Mouse (Mus musculus) cerebellum, adult 11 months (tissue): ENCODE results near the gene Ramp1.

Experiments
- DNase-seq: peaks from one replicate; pipeline ENCODE4 v3.0.0; 2022

The Ramp1 gene

DNA sequence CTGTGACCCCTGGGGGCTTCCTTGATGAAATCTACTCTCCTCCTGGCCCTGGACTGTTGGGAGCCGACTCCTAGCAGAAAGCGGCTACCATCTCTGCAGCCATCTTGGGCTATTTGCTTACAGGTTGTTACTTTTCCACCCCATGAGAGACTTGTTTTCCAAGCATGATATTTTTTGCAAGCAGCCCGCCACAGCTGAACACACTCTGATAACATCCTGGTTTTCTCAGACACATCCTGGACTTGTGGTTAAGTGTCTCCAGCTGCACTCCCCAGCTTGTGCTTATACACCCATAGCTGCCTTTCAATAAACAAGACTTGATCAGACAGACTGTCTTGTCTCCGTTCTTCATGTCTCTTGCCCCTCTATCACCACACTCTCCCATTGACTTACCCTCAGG is 61.6 kb downstream of the Ramp1 start:
- no peak for DNase-seq

DNA sequence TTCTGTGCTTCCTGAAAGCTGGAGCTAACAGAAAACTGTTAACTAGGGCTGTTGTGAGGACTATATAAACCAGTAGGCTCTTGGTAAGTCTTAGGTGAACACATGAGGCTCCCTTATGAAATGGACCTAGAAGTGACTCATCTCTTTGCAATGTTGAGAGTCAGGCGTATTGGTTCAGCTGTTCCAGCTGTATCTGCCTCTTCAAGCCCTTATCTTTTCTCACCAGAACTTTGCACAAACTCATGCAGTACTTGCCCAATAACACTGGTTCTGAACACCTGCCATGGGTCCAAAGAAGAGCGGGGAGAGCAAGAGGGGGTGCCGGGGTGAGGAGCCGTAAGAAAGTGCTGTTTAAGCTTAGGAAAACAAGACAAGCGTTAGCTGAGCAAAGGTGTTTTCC is 68.6 kb downstream of the Ramp1 start:
- DNase-seq, result no peak

DNA sequence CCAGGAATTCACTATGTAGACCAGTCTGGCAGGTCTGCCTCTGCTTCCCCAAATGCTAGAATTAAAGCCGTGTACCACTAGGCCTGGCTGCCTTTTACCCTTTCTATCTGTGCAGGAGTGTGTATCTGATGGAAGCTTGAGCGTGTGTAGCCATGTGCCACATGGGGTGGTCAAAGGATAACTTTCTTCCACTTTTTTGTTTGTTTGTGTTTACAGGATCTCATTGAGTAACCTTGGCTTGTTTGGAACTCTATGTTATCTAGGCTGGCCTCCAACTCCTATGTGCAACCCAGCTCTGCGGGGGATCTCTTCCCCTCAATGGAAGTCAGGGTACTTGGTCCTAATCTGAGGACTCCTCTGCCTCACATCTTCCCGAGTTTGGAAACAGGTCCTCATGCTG is 69.3 kb downstream of the Ramp1 start:
- DNase-seq, result peak; percentile 22

DNA sequence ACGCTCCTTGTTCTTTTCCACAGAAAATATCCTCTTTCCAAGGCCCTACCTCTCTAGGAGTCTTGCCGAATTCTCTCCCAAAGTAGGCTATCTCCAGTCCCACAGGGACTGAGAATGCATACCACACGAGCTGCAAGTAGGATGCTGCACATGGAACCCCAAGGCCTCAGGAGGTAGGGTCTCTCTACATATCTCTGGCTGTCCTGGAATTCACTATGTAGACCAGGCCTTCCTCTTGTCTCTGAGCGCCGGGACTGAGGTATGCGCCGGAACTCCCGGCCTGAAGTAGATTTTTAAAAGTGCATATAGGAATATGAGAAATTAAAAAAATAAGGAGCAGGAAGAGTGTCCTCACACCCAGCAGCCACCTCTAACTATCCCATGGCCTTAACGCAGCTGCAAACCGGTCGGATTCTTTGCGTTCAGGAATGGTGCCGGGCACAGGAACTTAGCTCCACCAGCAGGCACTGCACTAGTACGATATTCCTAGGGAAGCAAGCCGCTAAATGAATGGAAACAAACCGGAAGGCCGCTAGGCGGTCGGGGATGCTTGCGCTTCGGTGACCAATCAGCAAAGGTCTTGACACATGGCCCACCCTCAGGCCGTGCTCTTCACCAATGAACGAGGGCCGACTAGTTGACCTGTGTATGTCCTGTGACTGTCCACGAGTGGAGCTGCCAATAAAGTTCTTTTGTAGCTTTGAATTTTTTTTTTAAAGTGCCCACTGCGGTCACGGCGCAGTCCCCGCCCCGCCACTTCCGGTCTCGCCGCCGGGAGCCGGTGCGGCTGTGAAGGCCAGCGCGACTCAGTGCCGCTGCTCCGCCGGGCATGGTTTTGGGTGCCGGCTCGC is 70.2 kb downstream of the Ramp1 start, which contains the start of gene Ube2f:
Gene Ube2f, plus strand, starts transcription at position 741 of the 851 bp plus-strand sequence.
- DNase-seq, result peak; percentile 94

DNA sequence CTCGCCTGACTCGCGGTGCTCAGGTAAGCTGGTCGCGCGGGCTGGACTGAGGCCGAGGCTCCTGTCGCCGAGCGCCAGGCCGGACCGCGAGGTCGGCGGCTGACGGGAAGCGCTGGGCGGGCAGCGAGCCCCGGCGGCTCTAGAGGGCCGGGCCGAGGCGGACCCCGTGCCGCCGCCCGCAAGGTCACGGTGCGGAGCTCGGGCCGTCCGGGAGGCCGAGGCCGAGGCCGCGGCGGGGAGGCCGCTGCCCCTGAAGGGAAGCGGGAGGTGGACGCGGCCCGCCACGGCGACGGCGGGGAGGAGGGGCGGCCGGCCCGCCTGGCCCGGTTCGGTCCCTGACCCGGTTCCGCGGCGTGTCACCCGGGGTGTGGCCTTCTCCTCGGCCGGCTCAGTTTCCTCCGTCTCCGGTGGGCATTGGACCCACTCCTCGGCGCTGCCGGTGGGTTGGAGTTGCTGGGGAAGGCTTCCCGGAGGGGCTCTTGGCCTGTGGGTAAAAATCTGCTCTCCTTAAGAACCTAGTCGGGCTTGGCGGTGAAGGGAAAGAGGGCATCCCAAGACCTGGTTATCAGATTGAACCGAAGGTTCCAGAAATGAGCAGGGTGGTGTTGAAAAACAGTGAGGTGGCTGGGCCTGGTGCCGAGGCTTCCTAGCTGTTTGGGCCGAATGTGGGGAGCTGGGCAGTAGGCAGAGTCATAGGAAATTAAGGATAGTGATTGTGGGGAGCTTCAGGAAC is 71.0 kb downstream of the Ramp1 start:
- DNase-seq, result no peak

DNA sequence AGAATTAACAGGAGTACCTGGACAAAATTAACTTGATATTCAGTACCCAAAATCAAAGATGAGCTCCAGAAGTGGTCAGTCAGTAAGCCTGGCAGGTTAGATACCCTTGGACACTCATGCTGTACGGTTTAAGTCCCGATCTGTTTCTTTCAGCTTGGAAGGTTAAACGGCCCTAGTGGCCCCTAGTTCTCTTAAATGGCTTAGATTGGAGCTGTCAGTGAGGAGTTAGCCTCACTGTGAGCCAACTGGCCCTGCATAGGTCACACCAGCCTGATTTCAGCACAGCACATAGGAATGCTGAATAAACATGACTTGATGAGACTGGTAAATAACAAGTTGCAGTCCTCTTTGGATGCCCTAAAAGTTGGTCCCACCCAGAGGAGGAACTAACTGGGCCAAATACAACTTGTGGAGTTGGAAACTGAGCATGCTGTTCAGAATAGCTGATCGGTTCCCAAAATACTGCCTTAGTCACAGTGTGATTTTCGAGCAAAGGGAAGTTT is 71.6 kb downstream of the Ramp1 start:
- no peak for DNase-seq

DNA sequence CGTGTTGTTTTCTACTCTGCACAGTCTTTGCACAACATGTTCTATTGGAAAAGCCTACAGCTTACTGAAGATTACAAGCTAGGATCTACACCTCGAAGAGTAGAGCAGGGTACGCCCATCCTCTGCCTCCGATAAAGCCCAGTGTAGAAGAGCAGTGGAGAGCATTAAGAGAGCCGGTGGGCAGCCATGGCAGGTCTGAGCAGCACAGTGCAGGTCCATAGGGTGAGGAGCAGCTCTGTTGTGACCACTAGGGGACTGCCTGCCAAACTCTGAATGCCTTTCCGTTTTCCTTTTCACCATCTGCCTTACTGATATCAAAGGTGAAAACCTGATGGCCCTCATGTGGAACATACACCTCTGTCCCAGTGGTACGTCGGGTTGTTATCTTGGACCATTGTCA is 72.3 kb downstream of the Ramp1 start:
- no peak for DNase-seq

DNA sequence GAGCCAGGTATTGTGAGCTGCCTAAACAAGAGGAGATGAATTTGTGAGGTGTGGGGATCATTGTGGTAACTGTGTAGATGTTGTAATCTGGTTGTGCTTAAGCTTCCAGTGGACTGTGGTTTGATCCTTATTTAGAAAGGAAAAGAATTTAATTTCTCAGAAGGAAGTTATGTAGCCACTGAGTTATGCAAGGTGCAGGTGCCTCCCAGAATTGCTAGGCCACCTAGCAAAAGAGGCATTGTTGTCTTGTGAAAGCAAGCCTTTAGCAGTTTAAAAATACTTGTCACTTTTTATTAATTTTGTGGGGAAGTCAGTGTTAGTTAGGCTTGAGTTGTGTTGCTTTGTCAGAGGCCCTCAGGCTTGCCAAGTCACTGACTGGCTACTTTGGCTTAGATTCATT is 78.3 kb downstream of the Ramp1 start:
- no peak for DNase-seq

DNA sequence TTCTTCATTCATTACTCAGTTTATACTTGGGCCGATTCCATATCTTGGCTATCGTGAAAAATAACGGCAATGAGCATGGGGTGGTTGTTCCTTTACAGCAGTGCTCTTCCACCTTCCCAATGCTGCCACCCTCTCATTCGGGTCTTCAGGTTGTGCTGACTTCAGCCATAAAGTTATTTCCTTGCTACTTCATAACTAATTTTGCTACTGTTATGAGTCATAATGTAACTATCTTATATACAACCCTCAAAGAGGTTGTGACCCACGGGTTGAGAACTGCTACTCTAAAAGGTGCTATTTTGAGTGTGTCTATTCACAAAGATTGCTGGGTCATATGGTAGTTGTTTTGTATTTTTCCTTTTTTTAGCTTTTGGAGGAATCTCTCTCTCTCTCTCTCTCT is 80.2 kb downstream of the Ramp1 start:
- DNase-seq, result no peak

DNA sequence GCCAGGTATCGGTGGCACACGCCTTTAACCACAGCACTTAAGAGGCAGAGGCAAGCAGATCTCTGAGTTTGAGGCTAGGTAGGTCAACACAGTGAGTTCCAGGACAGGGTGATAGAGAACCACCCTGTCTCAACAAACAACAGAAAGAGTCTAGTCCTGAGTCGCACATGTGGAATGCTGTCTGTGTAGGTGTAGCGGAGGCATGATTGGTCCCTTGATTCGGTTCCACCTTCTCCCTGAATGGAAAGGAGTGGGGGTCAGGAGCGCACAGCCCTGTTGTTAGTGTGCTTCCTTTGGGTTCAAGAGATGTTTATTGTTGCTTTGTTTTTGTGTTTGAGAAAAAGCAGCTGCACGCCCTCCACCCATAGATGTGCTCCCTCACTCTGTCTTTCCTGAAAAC is 82.9 kb downstream of the Ramp1 start:
- DNase-seq, result no peak

DNA sequence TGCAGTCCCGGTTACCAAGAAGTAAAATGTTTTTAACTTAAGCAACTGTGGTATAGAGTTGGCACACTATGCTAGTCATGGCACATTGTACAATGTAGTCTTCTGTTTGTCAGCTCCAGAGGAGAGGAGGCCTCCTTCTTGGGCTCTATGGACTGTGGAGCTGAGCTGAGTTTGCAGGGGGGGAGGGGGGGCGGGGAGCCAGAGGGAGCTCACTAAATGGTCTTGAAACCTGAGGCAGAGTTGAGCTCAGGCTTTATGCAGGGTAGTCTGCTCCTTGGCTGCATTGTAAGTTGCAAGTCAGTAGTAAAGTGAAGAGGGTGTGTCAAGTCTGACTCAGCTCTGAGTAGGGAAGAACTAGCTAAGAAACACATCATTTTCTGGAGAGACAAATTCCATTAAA is 92.6 kb downstream of the Ramp1 start:
- DNase-seq, result no peak
